Mouse (Mus musculus) natural killer cell, adult 2 months (primary cell): ENCODE results near the gene Bmp6.
A peak's percentile ranks its signal among the peaks of the same experiment; 100 is the strongest.

Experiments
- DNase-seq, 2 experiments: peaks; one replicate each; pipeline ENCODE4 v3.0.0; 2022; ENCODE audit warnings: low spot score in 2 of 2

Gene Bmp6

DNA sequence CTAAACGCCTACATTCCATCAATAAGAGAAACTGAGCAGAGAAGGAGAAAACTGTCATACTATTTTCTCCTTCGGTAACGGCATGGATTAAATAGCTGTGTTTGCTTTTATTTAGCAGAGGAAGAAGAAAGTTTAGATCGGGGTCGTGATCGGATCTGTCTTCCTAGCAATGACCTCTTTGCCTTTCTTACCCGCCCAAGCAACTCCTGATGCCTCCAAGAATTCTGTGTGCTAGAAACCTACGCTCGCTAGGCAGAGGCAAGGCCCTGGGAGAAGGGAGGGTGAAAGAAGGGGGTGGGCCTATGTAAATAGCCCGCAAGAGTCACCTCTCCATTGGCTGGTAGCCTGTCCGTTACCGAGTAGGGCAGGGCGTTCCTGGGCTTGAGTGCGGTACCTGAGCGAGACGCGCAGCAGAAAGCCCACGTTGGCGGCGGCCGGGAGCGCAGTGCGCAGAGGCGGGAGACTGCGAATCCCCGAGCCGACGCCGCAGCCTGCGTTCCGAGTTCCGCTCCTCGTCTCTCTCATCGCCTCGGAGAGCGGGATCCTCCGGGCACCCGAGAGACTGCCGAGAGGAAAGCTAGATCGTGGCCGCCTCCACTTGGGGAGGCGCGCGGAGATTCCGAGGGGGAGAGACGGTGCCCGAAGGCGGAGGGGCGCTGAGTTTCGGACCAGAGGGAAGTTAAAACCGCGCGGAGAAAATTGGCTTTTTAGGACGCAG, at the start of gene Bmp6:
TSS of gene Bmp6 (plus strand) at position 395 of the 718 bp plus-strand sequence.
- no peak for DNase-seq

- no peak for DNase-seq
Measured at GRCm38 (mm10) chr13:38296166-38296565, 48.7 kb upstream of the Bmp6 start.

- no peak for DNase-seq
Measured at GRCm38 (mm10) chr13:38296601-38297000, 48.3 kb upstream of the Bmp6 start.

DNA sequence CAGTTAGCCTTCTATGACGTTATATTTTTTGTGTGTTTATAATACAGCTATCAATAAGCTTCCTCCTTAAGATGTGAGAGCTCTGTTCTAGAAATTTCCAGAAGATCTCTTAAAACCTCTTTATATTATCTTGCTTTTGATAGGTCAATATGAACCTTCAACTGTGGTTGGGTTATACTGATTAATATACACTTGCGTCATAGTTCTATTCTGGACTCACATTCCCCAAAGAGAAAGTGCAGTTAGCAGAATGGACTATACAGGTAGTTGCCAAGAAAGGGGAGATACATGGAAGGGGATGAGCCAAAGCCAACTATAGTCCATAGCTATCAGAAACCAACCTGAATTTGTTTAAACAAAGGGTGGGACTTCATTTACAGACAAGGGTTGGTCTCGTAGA, 33.8 kb upstream of the Bmp6 start:
- no peak for DNase-seq

DNA sequence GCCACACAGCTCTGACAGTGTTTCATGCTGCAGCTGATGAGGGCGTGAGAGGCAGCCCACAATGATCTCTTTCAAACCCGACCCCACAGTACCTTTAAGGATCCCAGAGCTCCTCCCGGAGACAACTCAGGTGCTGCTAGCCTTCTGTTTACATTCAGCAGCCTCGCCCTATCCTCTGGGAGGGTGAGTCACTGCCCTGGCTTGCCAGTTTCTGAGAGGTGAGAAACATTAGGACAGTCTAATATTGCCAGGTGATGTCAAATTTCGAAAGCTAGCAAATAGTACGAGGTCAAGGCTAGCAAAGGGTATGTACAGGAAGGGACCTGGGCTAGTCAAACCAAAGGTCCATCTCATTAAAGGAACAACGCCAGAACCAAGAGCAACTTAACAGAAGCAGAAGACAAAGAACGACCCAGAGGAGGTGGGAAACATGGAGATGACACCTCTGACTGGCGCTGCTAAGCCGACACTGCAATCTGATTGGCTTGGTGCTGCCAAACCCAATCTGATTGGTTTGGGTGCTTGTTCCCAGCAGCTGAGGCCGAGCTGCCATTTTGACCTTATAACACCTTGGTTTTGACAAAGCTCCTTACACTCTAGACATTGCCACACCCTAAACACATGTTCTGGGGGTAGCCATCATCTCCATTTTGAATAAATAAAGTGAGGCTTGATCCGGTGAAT, 32.4 kb upstream of the Bmp6 start:
- no peak for DNase-seq

DNA sequence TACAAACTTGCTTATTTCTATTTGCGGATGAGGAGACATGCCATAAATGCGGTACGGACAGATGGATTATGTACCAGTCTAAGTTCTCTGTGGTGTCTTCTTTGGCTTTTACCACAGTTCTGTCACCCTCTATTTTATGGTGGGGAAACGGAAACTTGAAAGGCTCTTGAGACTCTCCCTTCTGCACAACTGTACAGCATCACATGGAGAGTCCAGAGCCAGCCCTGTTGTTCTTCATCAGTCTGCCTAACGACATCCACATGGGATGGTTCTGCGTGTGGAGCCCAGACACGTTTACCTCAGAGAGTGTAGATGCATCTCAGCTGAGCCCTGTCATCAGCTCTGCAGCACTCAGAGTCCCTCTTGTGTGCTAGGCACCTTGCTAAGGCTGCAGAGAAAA, 30.3 kb upstream of the Bmp6 start:
- no peak for DNase-seq

DNA sequence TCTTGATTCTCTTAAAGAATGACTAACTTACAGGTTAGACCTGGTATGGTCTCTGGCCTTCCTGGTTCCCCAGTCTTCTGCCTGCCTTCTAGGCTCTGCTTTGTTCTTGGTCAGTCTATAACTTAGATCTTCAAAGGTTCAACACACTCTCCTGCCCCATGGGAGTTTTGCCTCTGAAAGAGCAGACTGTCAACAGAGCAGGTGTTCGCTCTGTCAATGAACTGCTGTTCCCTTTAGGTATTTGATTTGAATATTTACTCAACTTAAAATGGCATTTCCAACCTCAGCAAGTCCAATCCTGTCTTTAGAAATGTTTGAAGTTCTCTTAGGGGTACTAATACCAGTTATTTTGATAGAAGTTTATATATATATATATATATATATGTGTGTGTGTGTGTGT, 26.5 kb upstream of the Bmp6 start:
- no peak for DNase-seq

DNA sequence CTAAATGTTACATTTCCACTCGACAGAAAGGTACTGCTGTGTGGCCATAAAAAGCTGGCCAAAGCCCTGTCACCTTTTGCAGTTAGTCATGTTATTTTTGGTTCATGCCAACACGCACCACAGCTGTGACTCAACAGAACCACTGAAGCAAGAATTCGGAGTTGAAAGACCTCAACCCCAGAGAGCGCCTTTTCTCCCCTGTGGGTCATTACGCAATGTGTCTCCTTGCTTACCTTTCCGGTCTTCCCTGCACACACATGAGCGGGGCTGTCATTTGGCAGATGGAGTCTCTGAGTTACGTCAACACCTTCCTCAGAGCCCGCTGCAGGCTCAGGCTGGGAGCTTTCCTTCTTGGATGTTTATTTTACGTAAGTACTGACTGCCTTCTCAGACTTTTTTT, 24.6 kb upstream of the Bmp6 start:
- DNase-seq: no peak

GRCm38 (mm10) chr13:38324452-38324851, 20.5 kb upstream of the Bmp6 start:
- DNase-seq: no peak

GRCm38 (mm10) chr13:38327377-38327776, 17.5 kb upstream of the Bmp6 start:
- no peak for DNase-seq

DNA sequence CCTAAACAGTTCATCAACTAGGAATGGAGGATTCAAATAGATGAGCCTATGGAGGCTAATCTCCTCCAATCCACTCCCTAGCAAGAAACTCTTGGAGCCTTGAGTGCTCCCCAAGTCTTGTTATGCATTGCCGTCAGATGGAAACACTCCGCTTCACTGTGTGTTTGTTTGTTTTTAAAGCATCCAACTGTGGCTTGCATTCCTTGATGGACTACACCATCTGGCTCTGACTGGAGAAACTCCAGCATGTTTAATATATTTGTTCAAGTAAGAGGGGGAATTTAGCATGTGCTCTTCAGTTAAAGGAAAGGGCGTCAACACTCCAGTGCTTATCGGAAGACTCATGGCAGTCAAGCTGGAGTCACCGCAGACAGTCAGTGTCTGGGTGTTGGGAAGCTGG, 11.4 kb upstream of the Bmp6 start:
- DNase-seq: no peak

GRCm38 (mm10) chr13:38342598-38342997, 2.3 kb upstream of the Bmp6 start:
- peak in 1 of 2 experiments; percentile 25 for DNase-seq

DNA sequence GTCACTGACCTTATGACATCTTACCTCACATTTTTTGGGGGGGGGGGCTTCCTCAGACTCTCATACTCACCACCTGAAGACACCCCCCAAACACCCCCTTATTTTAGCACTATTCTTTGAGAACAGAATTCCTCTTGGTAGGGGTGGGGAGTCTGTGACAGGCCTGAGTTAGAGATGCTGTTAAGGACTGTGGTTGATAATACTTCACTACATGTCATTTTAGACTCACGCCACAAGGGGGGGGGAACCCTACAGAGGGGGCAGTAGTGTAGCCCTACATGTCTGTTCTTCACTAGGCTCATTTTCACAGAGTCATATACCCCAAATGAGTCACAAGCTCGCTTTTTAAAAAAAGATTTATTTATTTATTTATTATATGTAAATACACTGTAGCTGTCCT, 1.7 kb upstream of the Bmp6 start:
- no peak for DNase-seq

GRCm38 (mm10) chr13:38345431-38345820, 519 bp downstream of the Bmp6 start:
- DNase-seq: no peak

GRCm38 (mm10) chr13:38346096-38346915, 1.4 kb downstream of the Bmp6 start:
- DNase-seq: no peak

DNA sequence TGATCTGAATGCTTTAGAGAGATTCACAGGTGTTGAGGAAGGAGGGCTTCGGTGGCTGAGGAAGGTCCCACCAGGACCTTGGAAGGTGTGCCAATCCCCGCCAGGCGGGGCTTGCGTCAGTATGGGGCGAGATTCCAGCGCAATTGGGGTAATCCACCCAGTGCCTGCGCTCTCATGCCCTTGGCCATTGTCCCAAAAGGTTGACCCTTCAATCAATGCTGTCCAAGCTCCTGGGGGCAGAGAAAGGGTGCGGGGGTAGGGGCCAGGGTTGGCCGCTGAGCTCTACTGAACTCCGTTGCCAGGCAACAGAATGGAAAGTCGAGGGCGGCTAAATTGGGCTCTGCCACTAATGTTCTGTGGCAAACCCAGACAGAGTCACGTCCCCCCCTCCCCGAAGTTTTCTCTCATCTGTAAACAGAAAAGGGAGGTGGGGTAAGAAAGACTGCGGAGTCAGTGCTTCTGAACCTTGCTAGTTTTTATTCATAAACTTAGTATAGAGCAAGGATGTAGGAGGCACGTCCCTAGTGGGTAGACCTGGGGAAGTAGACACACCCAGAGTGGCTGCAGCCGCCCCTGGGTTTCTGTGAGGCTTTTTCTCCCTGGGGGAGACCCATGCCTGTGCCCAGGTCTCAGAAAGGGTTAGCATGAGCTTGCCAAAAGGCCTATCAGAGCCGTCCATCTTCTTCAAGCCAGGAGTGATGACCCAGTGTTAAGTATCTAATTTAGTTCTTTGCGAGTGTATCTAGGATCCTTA, 2.3 kb downstream of the Bmp6 start:
- DNase-seq: no peak

DNA sequence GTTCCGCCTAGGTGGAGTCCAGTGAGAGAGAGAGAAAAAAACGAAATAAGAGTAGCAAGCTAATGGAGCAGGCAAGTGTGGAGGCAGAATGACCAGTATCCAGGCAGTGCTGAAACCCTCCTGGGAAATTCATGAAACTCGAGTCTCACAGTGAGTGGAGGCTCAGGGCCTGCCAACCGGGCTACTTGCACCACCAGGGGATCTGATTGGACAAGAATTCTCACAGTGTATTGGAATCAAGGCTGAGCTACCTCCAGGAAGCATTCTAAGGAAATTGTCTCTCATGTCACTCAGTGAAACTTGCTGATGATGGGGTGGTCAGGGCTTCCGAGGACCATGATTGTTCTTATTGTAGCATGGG, 2.8 kb downstream of the Bmp6 start:
- no peak for DNase-seq

- DNase-seq: no peak
Measured at GRCm38 (mm10) chr13:38349046-38349445, 4.1 kb downstream of the Bmp6 start.

DNA sequence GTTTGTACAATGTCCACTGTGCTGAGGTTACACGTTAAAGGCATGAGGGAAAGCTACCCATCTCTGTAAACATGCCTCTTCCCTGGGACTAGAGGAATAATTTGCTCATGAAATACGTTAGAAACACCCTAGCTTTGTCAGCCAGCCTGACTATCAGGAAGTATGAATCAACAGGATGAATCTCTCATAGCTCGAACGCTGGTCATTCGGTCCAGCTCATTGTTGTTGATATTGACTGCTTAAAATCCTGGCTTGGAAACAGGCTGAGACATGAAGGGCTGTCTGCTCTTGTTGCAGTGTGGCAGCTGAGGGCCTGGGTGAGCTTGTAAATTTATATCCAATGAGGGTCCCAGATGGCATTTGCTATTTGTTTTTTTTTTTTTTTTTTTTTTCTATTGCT, 4.9 kb downstream of the Bmp6 start:
- DNase-seq: no peak

- no peak for DNase-seq
Measured at GRCm38 (mm10) chr13:38351996-38352395, 7.1 kb downstream of the Bmp6 start.

DNA sequence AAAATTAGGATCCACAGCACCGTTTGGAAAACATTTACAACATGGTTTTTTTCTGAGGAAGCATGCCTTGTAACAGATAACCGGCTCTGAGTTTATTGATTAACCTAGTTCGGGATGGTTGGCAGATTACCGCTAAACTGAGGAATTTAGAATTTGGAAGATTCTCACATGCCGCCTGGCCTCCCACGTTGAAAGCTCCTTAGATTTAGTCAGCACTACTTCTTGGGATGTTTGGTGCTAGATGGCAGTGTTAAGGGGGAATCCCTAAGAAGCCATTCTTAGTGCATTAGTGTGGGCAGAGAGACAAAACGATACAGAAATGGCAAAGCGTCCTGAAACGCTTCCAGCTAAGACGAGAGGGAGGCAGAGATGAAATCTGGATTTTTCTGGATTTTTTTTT, 8.1 kb downstream of the Bmp6 start:
- DNase-seq: no peak
